Mouse (Mus musculus) hindbrain, embryonic 14.5 days (tissue): ENCODE data around the gene Fam84b. TPM values are rescaled to one million over a fixed set of nuclear protein-coding genes. Genes with fewer than 3 reads are reported as not detected.
"Not testable (repeated sequence)": the region's sequence is repeated elsewhere in the genome, so short reads cannot be mapped to it uniquely, and the experiment has no call there.

Experiments used
- ATAC-seq: fragments of 200-750 bp; cut with Nextera tagmentation; 2 replicates; pipeline ENCODE4 v1.8.0; 2017; ENCODE audit warnings: moderate number of reproducible peaks, mild to moderate bottlenecking, moderate TSS enrichment, moderate library complexity; ENCODE audit not compliant: low FRiP score
- DNase-seq: peaks from one replicate; pipeline ENCODE4 v3.0.0-alpha.2; 2015; ENCODE audit warnings: low spot score
- H3K27ac ChIP-seq: fragments of 300-500 bp; sonication (generic); 2 replicates; pipeline ENCODE4 v1.5.1; 2014; ENCODE audit warnings: mild to moderate bottlenecking, moderate library complexity
- H3K27me3 ChIP-seq: fragments of 300-500 bp; sonication (generic); 2 replicates; pipeline ENCODE4 v1.6.1; 2014; ENCODE audit warnings: mild to moderate bottlenecking, low read length, mixed read lengths; ENCODE audit not compliant: control insufficient read depth, insufficient read depth
- H3K36me3 ChIP-seq: fragments of 300-500 bp; sonication (generic); replicated peaks from 2 replicates; pipeline ENCODE4 v1.6.1; 2014; ENCODE audit not compliant: control insufficient read depth, insufficient read depth
- H3K4me1 ChIP-seq: fragments of 300-500 bp; sonication (generic); replicated peaks from 2 replicates; pipeline ENCODE4 v1.6.1; 2014; ENCODE audit warnings: antibody characterized with exemption, low read length, mixed read lengths; ENCODE audit not compliant: control insufficient read depth, insufficient read depth
- H3K4me2 ChIP-seq: fragments of 300-500 bp; sonication (generic); replicated peaks from 2 replicates; pipeline ENCODE4 v1.6.1; 2014; ENCODE audit warnings: mild to moderate bottlenecking, moderate library complexity
- H3K4me3 ChIP-seq: fragments of 300-500 bp; sonication (generic); replicated peaks from 2 replicates; pipeline ENCODE4 v1.5.1; 2014; ENCODE audit warnings: mild to moderate bottlenecking, low read length
- H3K9ac ChIP-seq: fragments of 300-500 bp; sonication (generic); 2 replicates; pipeline ENCODE4 v1.6.1; 2014
- H3K9me3 ChIP-seq: fragments of 300-500 bp; sonication (generic); 2 replicates; pipeline ENCODE4 v1.6.1; 2016; ENCODE audit warnings: low read length; ENCODE audit not compliant: control insufficient read depth
- WGBS: fragments of 180-500 bp; shearing (Covaris S2); extraction: QIAGEN DNeasy Blood & Tissue Kit; methylation state at CpG from one replicate; pipeline ENCODE4 v1.1.7; 2014; 5-methylcytosine and 5-hydroxymethylcytosine counted together
- polyA plus RNA-seq: library from polyadenylated mRNA; unstranded; fragments of >200 nt; fragmentation: Nextera tagmentation; extraction: Ambion mirVana; gene quantifications from 2 replicates; pipeline ENCODE4 v1.2.1, GENCODE M21; 2014

Gene Fam84b
- polyA plus RNA-seq, 1 experiment from 2014 or later: 18.3 TPM

GRCm38 (mm10) chr15:60848630-60849029 lies 4.9 kb downstream of the Fam84b start:
- Histone ChIP-seq H3K27me3 (no peaks in the 10 kb centered on the region), H3K4me3 (no peak overlapping the region), H3K4me1 (peaks cover 16% of the 10 kb centered on the region; the same call in 1 of the 2 replicates), H3K36me3 (no peaks in the 10 kb centered on the region), H3K4me2 (no peak overlapping the region), H3K9me3 (no peaks in the 10 kb centered on the region), H3K9ac (no peak overlapping the region), H3K27ac (no peak overlapping the region)
- DNase-seq (no peak), ATAC-seq (no peak)
- 62% methylated on average over 3 of the region's 3 CpGs for WGBS

DNA sequence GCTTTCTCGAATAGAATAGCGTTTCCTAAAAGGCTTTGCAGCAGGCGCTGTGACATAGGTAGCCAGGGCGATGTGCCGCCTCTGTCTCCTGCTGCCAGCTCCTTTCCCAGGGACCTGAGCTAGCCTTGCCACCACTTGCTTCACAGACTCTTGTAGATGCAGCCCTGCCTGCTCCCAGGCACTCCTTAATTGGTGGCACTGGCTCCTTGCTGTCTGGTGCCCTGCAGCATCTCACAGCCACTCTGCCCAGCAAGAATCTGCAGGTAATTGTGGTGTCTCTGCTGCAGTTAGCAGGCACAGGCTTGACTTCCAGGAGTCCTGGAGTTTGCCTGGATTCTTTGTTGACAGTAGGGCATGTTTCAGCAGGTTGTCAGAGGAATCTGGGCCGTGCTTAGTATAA lies 7.3 kb downstream of the Fam84b start:
- Histone ChIP-seq H3K4me2 (no peak overlapping the region), H3K9ac (no peak overlapping the region), H3K27ac (no peak overlapping the region), H3K4me1 (peaks cover 8% of the 10 kb centered on the region; the same call in 1 of the 2 replicates), H3K36me3 (no peaks in the 10 kb centered on the region), H3K9me3 (no peaks in the 10 kb centered on the region), H3K27me3 (no peaks in the 10 kb centered on the region), H3K4me3 (no peak overlapping the region)
- ATAC-seq (no peak), DNase-seq (no peak)
- WGBS: 24% methylated on average over 6 of the region's 6 CpGs

DNA sequence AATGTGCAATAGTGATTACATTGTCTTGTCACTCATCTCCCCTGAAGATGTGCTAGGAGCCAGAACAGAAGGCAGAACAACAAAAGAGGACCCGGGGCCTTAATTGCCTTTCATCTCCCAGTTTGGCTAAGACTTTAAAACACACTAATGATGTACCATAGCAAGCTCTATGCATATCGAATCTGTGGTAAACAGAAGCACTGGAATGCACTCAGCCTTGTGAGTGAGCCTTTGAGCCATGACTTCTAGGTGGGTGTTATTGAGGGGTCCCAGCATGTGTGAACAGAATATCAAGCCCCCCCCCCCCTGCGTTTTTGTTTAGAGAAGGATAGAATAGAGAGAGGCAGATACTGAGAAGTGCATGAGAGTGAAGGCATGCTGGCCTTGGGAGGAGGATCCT lies 7.7 kb downstream of the Fam84b start:
- no peak for ATAC-seq
- Histone ChIP-seq H3K4me1 (peaks cover 8% of the 10 kb centered on the region; the same call in 1 of the 2 replicates), H3K9ac (no peak overlapping the region), H3K4me2 (no peak overlapping the region), H3K9me3 (no peaks in the 10 kb centered on the region), H3K27me3 (no peaks in the 10 kb centered on the region), H3K4me3 (no peak overlapping the region), H3K36me3 (no peaks in the 10 kb centered on the region), H3K27ac (no peak overlapping the region)
- WGBS: 7% methylated on average over 3 of the region's 3 CpGs
- DNase-seq: no peak

- ATAC-seq (no peak), DNase-seq (no peak)
- no peak overlapping the region for H3K27ac ChIP-seq
- no peak overlapping the region for H3K9ac ChIP-seq
- H3K4me1 ChIP-seq: peaks cover 8% of the 10 kb centered on the region; the same call in 1 of the 2 replicates
- 75% methylated on average over 4 of the region's 4 CpGs for WGBS
- H3K4me3 ChIP-seq: no peak overlapping the region
- no peaks in the 10 kb centered on the region for H3K27me3 ChIP-seq
- H3K36me3 ChIP-seq: no peaks in the 10 kb centered on the region
- H3K4me2 ChIP-seq: no peak overlapping the region
- H3K9me3 ChIP-seq: no peaks in the 10 kb centered on the region
These were observed 11.8 kb downstream of the Fam84b start for GRCm38 (mm10) chr15:60841785-60842184.

DNA sequence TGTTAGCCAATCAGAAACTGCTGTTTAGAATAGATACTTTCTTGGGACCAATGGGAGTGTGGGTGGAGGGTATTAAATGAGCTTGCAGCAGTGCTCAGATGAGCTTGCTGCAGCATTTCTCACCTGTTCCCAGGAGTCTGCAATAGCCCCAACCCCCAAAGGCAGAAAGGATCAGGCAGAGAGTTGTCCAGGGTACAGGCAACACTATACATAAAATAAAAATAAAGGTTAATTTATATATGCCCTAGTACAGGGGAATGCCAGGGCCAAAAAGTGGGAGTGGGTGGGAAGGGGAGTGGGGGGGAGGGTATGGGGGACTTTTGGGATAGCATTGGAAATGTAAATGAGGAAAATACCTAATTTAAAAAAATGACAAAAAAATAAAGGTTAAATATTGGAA lies 12.3 kb downstream of the Fam84b start:
- DNase-seq, H3K27me3 ChIP-seq, H3K4me2 ChIP-seq, H3K9me3 ChIP-seq, H3K27ac ChIP-seq, H3K9ac ChIP-seq, ATAC-seq, H3K36me3 ChIP-seq, H3K4me3 ChIP-seq, H3K4me1 ChIP-seq: not testable (repeated sequence)

DNA sequence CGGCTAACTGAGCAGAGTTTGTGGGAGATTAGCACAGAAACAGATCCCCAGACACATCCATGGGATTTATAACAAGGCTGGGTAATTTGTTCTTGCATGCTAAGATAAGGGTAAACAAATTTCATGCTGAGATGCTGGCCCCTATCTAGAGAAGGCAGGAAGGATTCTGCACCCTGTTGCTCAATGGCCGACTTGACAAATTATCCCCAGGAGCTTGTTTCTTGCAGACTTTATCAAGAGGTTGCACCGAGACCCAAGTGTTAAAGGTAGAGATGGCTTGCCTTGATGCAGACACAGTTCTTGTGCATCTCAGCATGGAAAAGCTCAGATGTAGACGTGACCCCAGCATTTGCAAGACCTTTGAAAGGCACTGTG lies 13.3 kb downstream of the Fam84b start:
- ATAC-seq (no peak), DNase-seq (no peak)
- Histone ChIP-seq H3K36me3 (no peaks in the 10 kb centered on the region), H3K9me3 (no peaks in the 10 kb centered on the region), H3K9ac (no peak overlapping the region), H3K4me2 (no peak overlapping the region), H3K4me1 (no peaks in the 10 kb centered on the region), H3K4me3 (no peak overlapping the region), H3K27ac (no peak overlapping the region), H3K27me3 (no peaks in the 10 kb centered on the region)
- WGBS: 29% methylated on average over 4 of the region's 4 CpGs

DNA sequence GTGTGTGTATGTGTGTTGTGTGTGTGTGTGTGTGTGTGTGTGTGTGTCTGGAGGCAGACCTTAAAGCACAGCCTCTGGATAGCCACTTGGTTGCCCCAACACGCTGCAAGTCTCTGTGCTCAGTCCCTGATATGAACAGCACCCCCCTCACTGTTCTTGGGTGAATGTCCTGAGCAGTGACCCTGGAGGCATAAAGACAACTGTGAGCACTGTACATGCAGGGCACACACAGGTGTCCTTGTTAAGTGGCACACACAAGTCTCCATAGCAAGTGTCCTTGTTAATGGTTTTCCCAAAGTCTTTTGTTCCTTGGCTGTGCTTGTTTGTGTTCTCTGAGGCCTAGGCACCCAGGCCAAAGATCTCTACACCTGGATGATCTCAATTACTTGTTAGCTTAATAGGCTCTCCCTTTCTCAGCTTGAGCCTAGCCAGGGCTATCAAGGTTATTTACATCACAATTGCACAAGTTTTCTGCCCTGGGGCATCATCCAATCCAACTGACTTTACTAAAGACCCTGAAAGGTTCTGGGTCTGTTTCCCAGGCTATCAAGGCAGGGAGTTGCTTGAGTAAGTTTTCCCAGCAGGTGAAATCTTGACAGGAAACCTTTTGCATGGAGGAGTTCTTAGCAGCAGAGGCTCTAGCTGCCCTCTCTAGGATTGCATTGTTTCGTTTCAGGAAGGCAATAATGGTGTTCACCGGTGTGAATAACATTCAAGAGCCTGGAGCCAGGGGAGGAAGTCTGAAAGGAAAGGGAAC lies 13.9 kb downstream of the Fam84b start:
- Histone ChIP-seq H3K4me3 (no peak overlapping the region), H3K9ac (no peak overlapping the region), H3K9me3 (no peaks in the 10 kb centered on the region), H3K4me2 (no peak overlapping the region), H3K4me1 (no peaks in the 10 kb centered on the region), H3K27ac (no peak overlapping the region), H3K36me3 (no peaks in the 10 kb centered on the region), H3K27me3 (no peaks in the 10 kb centered on the region)
- no peak for DNase-seq
- ATAC-seq: no peak
- 23% methylated on average over 3 of the region's 3 CpGs for WGBS

DNA sequence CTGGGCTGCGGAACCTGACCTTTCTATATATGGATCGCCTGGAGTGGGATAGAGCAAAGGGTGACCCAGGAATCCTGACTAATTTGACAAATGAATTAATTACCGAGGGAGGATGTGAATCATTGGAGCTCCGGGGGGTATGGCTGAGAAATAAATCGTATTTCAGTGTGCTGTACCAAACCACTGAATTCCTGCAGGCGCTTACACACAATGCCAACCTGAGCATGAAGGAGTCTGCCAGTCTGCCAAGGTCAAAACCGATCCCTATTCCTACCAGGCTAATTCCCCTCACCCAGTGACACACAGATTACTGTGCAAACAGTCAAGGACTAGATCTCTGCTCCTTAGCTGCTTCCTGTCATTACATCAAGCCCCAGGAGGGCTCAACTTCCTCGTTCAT lies 15.4 kb downstream of the Fam84b start:
- Histone ChIP-seq H3K9ac (no peak overlapping the region), H3K27me3 (no peaks in the 10 kb centered on the region), H3K27ac (no peak overlapping the region), H3K9me3 (no peaks in the 10 kb centered on the region), H3K36me3 (no peaks in the 10 kb centered on the region), H3K4me3 (no peak overlapping the region), H3K4me2 (no peak overlapping the region), H3K4me1 (no peaks in the 10 kb centered on the region)
- ATAC-seq (no peak), DNase-seq (no peak)
- WGBS: 57% methylated on average over 8 of the region's 8 CpGs

GRCm38 (mm10) chr15:60837719-60838118 lies 15.9 kb downstream of the Fam84b start:
- no peaks in the 10 kb centered on the region for H3K36me3 ChIP-seq
- DNase-seq: no peak
- H3K4me1 ChIP-seq: no peaks in the 10 kb centered on the region
- H3K4me2 ChIP-seq: no peak overlapping the region
- H3K27ac ChIP-seq: no peak overlapping the region
- H3K9ac ChIP-seq: no peak overlapping the region
- ATAC-seq: no peak
- WGBS: 92% methylated on average over 9 of the region's 9 CpGs
- H3K27me3 ChIP-seq: no peaks in the 10 kb centered on the region
- H3K4me3 ChIP-seq: no peak overlapping the region
- H3K9me3 ChIP-seq: no peaks in the 10 kb centered on the region

- H3K36me3 ChIP-seq: no peaks in the 10 kb centered on the region
- H3K27me3 ChIP-seq: no peaks in the 10 kb centered on the region
- no peak overlapping the region for H3K9ac ChIP-seq
- no peaks in the 10 kb centered on the region for H3K9me3 ChIP-seq
- H3K27ac ChIP-seq: no peak overlapping the region
- DNase-seq: no peak
- H3K4me3 ChIP-seq: no peak overlapping the region
- no peak for ATAC-seq
- H3K4me2 ChIP-seq: no peak overlapping the region
- no peaks in the 10 kb centered on the region for H3K4me1 ChIP-seq
- WGBS: 95% methylated on average over 4 of the region's 4 CpGs
These were observed 17.3 kb downstream of the Fam84b start for GRCm38 (mm10) chr15:60836321-60836720.
